Mouse (Mus musculus): ENCODE measurements around the gene Pax5. TPM values are rescaled to one million over a fixed set of nuclear protein-coding genes. Genes with fewer than 3 reads are reported as not detected.

The Pax5 gene
- polyA plus RNA-seq, 1 experiment = 35.6 TPM

- WGBS = 77% methylated on average over 3 of the region's 3 CpGs
- TF ChIP-seq CTCF (IDR thresholded peaks at IDR 0.05; ENCODE audit: control insufficient read depth, insufficient read depth, low read length) = peak; percentile 29; the same call in 1 of the 2 replicates
- TF ChIP-seq POLR2A (IDR thresholded peaks at IDR 0.05; ENCODE audit: borderline replicate concordance, control insufficient read depth, low read depth, low read length) = no peak
- no peak overlapping the region for H3K4me3 ChIP-seq (replicated peaks; ENCODE audit: control insufficient read depth, low read depth, low read length)
- H3K4me1 ChIP-seq (ENCODE audit: control insufficient read depth, insufficient read depth, low read length) = no peaks in the 10 kb centered on the region; the same call in 1 of the 2 replicates
- no peak overlapping the region for H3K27ac ChIP-seq (ENCODE audit: control insufficient read depth, insufficient read depth, low read depth, low read length, poor library complexity)
Measured at GRCm38 (mm10) chr4:44635618-44636017, 74.7 kb downstream of the Pax5 start.

- no peak overlapping the region for H3K27ac ChIP-seq (ENCODE audit: control insufficient read depth, insufficient read depth, low read depth, low read length, poor library complexity)
- H3K4me1 ChIP-seq (ENCODE audit: control insufficient read depth, insufficient read depth, low read length) = no peaks in the 10 kb centered on the region
- TF ChIP-seq CTCF (IDR thresholded peaks at IDR 0.05; ENCODE audit: control insufficient read depth, insufficient read depth, low read length) = no peak
- no peak for TF ChIP-seq POLR2A (IDR thresholded peaks at IDR 0.05; ENCODE audit: borderline replicate concordance, control insufficient read depth, low read depth, low read length)
- H3K4me3 ChIP-seq (replicated peaks; ENCODE audit: control insufficient read depth, low read depth, low read length) = no peak overlapping the region
- 28% methylated on average over 12 of the region's 12 CpGs for WGBS
Measured at GRCm38 (mm10) chr4:44633694-44634524, 76.4 kb downstream of the Pax5 start.

GRCm38 (mm10) chr4:44630059-44630458, 80.2 kb downstream of the Pax5 start:
- Histone ChIP-seq H3K4me3 (replicated peaks; ENCODE audit: control insufficient read depth, low read depth, low read length) (no peak overlapping the region), H3K27ac (ENCODE audit: control insufficient read depth, insufficient read depth, low read depth, low read length, poor library complexity) (no peak overlapping the region), H3K4me1 (ENCODE audit: control insufficient read depth, insufficient read depth, low read length) (no peaks in the 10 kb centered on the region)
- 49% methylated on average over 6 of the region's 6 CpGs for WGBS
- TF ChIP-seq CTCF (IDR thresholded peaks at IDR 0.05; ENCODE audit: control insufficient read depth, insufficient read depth, low read length) (no peak), POLR2A (IDR thresholded peaks at IDR 0.05; ENCODE audit: borderline replicate concordance, control insufficient read depth, low read depth, low read length) (no peak)

GRCm38 (mm10) chr4:44627890-44628289, 82.4 kb downstream of the Pax5 start:
- no peak for TF ChIP-seq POLR2A (IDR thresholded peaks at IDR 0.05; ENCODE audit: borderline replicate concordance, control insufficient read depth, low read depth, low read length)
- TF ChIP-seq CTCF (IDR thresholded peaks at IDR 0.05; ENCODE audit: control insufficient read depth, insufficient read depth, low read length) = no peak
- no peak overlapping the region for H3K4me3 ChIP-seq (replicated peaks; ENCODE audit: control insufficient read depth, low read depth, low read length)
- no peaks in the 10 kb centered on the region for H3K4me1 ChIP-seq (ENCODE audit: control insufficient read depth, insufficient read depth, low read length)
- H3K27ac ChIP-seq (ENCODE audit: control insufficient read depth, insufficient read depth, low read depth, low read length, poor library complexity) = no peak overlapping the region

- no peaks in the 10 kb centered on the region for H3K4me1 ChIP-seq (ENCODE audit: control insufficient read depth, insufficient read depth, low read length)
- TF ChIP-seq CTCF (IDR thresholded peaks at IDR 0.05; ENCODE audit: control insufficient read depth, insufficient read depth, low read length) (no peak), POLR2A (IDR thresholded peaks at IDR 0.05; ENCODE audit: borderline replicate concordance, control insufficient read depth, low read depth, low read length) (no peak)
- WGBS = 72% methylated on average over 6 of the region's 6 CpGs
- H3K4me3 ChIP-seq (replicated peaks; ENCODE audit: control insufficient read depth, low read depth, low read length) = no peak overlapping the region
- no peak overlapping the region for H3K27ac ChIP-seq (ENCODE audit: control insufficient read depth, insufficient read depth, low read depth, low read length, poor library complexity)
Measured at GRCm38 (mm10) chr4:44625108-44625424, 85.2 kb downstream of the Pax5 start.

GRCm38 (mm10) chr4:44624232-44625107, 85.8 kb downstream of the Pax5 start:
- H3K4me3 ChIP-seq (replicated peaks; ENCODE audit: control insufficient read depth, low read depth, low read length) = no peak overlapping the region
- no peak overlapping the region for H3K27ac ChIP-seq (ENCODE audit: control insufficient read depth, insufficient read depth, low read depth, low read length, poor library complexity)
- 65% methylated on average over 12 of the region's 12 CpGs for WGBS
- TF ChIP-seq CTCF (IDR thresholded peaks at IDR 0.05; ENCODE audit: control insufficient read depth, insufficient read depth, low read length) (no peak), POLR2A (IDR thresholded peaks at IDR 0.05; ENCODE audit: borderline replicate concordance, control insufficient read depth, low read depth, low read length) (no peak)
- no peaks in the 10 kb centered on the region for H3K4me1 ChIP-seq (ENCODE audit: control insufficient read depth, insufficient read depth, low read length)

GRCm38 (mm10) chr4:44623435-44623727, 86.9 kb downstream of the Pax5 start:
- no peaks in the 10 kb centered on the region for H3K4me1 ChIP-seq (ENCODE audit: control insufficient read depth, insufficient read depth, low read length)
- H3K4me3 ChIP-seq (replicated peaks; ENCODE audit: control insufficient read depth, low read depth, low read length) = no peak overlapping the region
- no peak for TF ChIP-seq POLR2A (IDR thresholded peaks at IDR 0.05; ENCODE audit: borderline replicate concordance, control insufficient read depth, low read depth, low read length)
- no peak for TF ChIP-seq CTCF (IDR thresholded peaks at IDR 0.05; ENCODE audit: control insufficient read depth, insufficient read depth, low read length)
- no peak overlapping the region for H3K27ac ChIP-seq (ENCODE audit: control insufficient read depth, insufficient read depth, low read depth, low read length, poor library complexity)
- 63% methylated on average over 5 of the region's 5 CpGs for WGBS

GRCm38 (mm10) chr4:44622682-44623434, 87.4 kb downstream of the Pax5 start:
- no peak overlapping the region for H3K4me3 ChIP-seq (replicated peaks; ENCODE audit: control insufficient read depth, low read depth, low read length)
- no peaks in the 10 kb centered on the region for H3K4me1 ChIP-seq (ENCODE audit: control insufficient read depth, insufficient read depth, low read length)
- H3K27ac ChIP-seq (ENCODE audit: control insufficient read depth, insufficient read depth, low read depth, low read length, poor library complexity) = no peak overlapping the region
- WGBS = 80% methylated on average over 17 of the region's 17 CpGs
- TF ChIP-seq CTCF (IDR thresholded peaks at IDR 0.05; ENCODE audit: control insufficient read depth, insufficient read depth, low read length) (no peak), POLR2A (IDR thresholded peaks at IDR 0.05; ENCODE audit: borderline replicate concordance, control insufficient read depth, low read depth, low read length) (no peak)

Data from bone marrow, adult 2 months (tissue).